Mouse (Mus musculus): Measurements from ENCODE around the gene Cdc40. TPM values are rescaled to one million over a fixed set of nuclear protein-coding genes. Genes with fewer than 3 reads are reported as not detected.
A peak's percentile ranks its signal among the peaks of the same experiment; 100 is the strongest.

Cdc40 gene
- polyA plus RNA-seq (2015; fragmentation: Nextera tagmentation; extraction: Ambion mirVana) = 13.0 and 17.2 TPM in 2 replicates

- Histone ChIP-seq H3K36me3 (peaks cover 3% of the 10 kb centered on the region; the same call in 1 of the 2 replicates), H3K4me1 (replicated peaks) (peaks cover 28% of the 10 kb centered on the region), H3K4me2 (peak within 1 kb of the TSS; percentile 98), H3K27ac (peak within 1 kb of the TSS; percentile 81), H3K9me3 (replicated peaks) (no peaks in the 10 kb centered on the region), H3K9ac (peak within 1 kb of the TSS; percentile 89), H3K27me3 (peaks cover 24% of the 10 kb centered on the region), H3K4me3 (replicated peaks) (peak within 1 kb of the TSS; percentile 84)
- peak; percentile 96 for ATAC-seq (ENCODE audit: low read depth)
- WGBS (ENCODE audit: insufficient replicate concordance) = under 1% methylated on average over 44 of the region's 44 CpGs
- peak; percentile 90 for DNase-seq
Observed at GRCm38 (mm10) chr10:40882831-40883643, at the start of gene Cdc40, which contains the start of gene Wasf1. TSS of gene Cdc40 (minus strand) at chr10:40883311. TSS of gene Wasf1 (plus strand) at chr10:40883475.

GRCm38 (mm10) chr10:40919464-40919863 lies 36.4 kb upstream of the Cdc40 start:
- Histone ChIP-seq H3K4me2 (no peak overlapping the region), H3K9ac (no peak overlapping the region), H3K9me3 (replicated peaks) (no peaks in the 10 kb centered on the region), H3K36me3 (no peaks in the 10 kb centered on the region), H3K27me3 (no peaks in the 10 kb centered on the region), H3K4me1 (replicated peaks) (no peaks in the 10 kb centered on the region), H3K27ac (no peak overlapping the region), H3K4me3 (replicated peaks) (no peak overlapping the region)
- 73% methylated on average over 6 of the region's 6 CpGs for WGBS (ENCODE audit: insufficient replicate concordance)
- ATAC-seq (ENCODE audit: low read depth) (no peak), DNase-seq (no peak)

GRCm38 (mm10) chr10:40918669-40919440 lies 35.7 kb upstream of the Cdc40 start:
- no peak overlapping the region for H3K4me2 ChIP-seq
- no peak overlapping the region for H3K9ac ChIP-seq
- ATAC-seq (ENCODE audit: low read depth) (no peak), DNase-seq (peak; percentile 17)
- no peaks in the 10 kb centered on the region for H3K9me3 ChIP-seq (replicated peaks)
- H3K36me3 ChIP-seq = no peaks in the 10 kb centered on the region
- no peak overlapping the region for H3K4me3 ChIP-seq (replicated peaks)
- no peak overlapping the region for H3K27ac ChIP-seq
- no peaks in the 10 kb centered on the region for H3K4me1 ChIP-seq (replicated peaks)
- WGBS (ENCODE audit: insufficient replicate concordance) = 76% methylated on average over 8 of the region's 8 CpGs
- no peaks in the 10 kb centered on the region for H3K27me3 ChIP-seq

- no peak overlapping the region for H3K4me3 ChIP-seq (replicated peaks)
- ATAC-seq (ENCODE audit: low read depth) (no peak), DNase-seq (no peak)
- H3K9ac ChIP-seq = no peak overlapping the region
- no peaks in the 10 kb centered on the region for H3K9me3 ChIP-seq (replicated peaks)
- no peaks in the 10 kb centered on the region for H3K27me3 ChIP-seq
- no peak overlapping the region for H3K4me2 ChIP-seq
- no peaks in the 10 kb centered on the region for H3K36me3 ChIP-seq
- no peaks in the 10 kb centered on the region for H3K4me1 ChIP-seq (replicated peaks)
- H3K27ac ChIP-seq = no peak overlapping the region
- WGBS (ENCODE audit: insufficient replicate concordance) = 53% methylated on average over 2 of the region's 2 CpGs
Observed at GRCm38 (mm10) chr10:40915240-40915639, 32.1 kb upstream of the Cdc40 start.

GRCm38 (mm10) chr10:40910811-40911210 lies 27.7 kb upstream of the Cdc40 start:
- Histone ChIP-seq H3K4me3 (replicated peaks) (no peak overlapping the region), H3K4me1 (replicated peaks) (no peaks in the 10 kb centered on the region), H3K27me3 (no peaks in the 10 kb centered on the region), H3K4me2 (no peak overlapping the region), H3K9ac (no peak overlapping the region), H3K36me3 (no peaks in the 10 kb centered on the region), H3K27ac (no peak overlapping the region), H3K9me3 (replicated peaks) (no peaks in the 10 kb centered on the region)
- no peak for DNase-seq
- no peak for ATAC-seq (ENCODE audit: low read depth)
- 63% methylated on average over 2 of the region's 2 CpGs for WGBS (ENCODE audit: insufficient replicate concordance)

- Histone ChIP-seq H3K9me3 (replicated peaks) (no peaks in the 10 kb centered on the region), H3K9ac (no peak overlapping the region), H3K27ac (no peak overlapping the region), H3K4me2 (no peak overlapping the region), H3K4me3 (replicated peaks) (no peak overlapping the region), H3K27me3 (no peaks in the 10 kb centered on the region), H3K4me1 (replicated peaks) (no peaks in the 10 kb centered on the region), H3K36me3 (no peaks in the 10 kb centered on the region)
- DNase-seq (no peak), ATAC-seq (ENCODE audit: low read depth) (no peak)
- WGBS (ENCODE audit: insufficient replicate concordance) = 18% methylated on average over 2 of the region's 2 CpGs
Observed at GRCm38 (mm10) chr10:40908580-40908979, 25.5 kb upstream of the Cdc40 start.

- 75% methylated on average over 7 of the region's 7 CpGs for WGBS (ENCODE audit: insufficient replicate concordance)
- no peak overlapping the region for H3K4me3 ChIP-seq (replicated peaks)
- no peak overlapping the region for H3K4me2 ChIP-seq
- no peaks in the 10 kb centered on the region for H3K36me3 ChIP-seq
- ATAC-seq (ENCODE audit: low read depth) (no peak), DNase-seq (no peak)
- H3K27ac ChIP-seq = no peak overlapping the region
- no peaks in the 10 kb centered on the region for H3K4me1 ChIP-seq (replicated peaks)
- no peaks in the 10 kb centered on the region for H3K9me3 ChIP-seq (replicated peaks)
- H3K27me3 ChIP-seq = no peaks in the 10 kb centered on the region
- H3K9ac ChIP-seq = no peak overlapping the region
Observed at GRCm38 (mm10) chr10:40906802-40907201, 23.7 kb upstream of the Cdc40 start.

GRCm38 (mm10) chr10:40906131-40906530 lies 23.0 kb upstream of the Cdc40 start:
- H3K4me2 ChIP-seq = no peak overlapping the region
- ATAC-seq (ENCODE audit: low read depth) (no peak), DNase-seq (no peak)
- no peaks in the 10 kb centered on the region for H3K4me1 ChIP-seq (replicated peaks)
- 41% methylated on average over 1 of the region's 1 CpGs for WGBS (ENCODE audit: insufficient replicate concordance)
- H3K36me3 ChIP-seq = no peaks in the 10 kb centered on the region
- H3K9me3 ChIP-seq (replicated peaks) = no peaks in the 10 kb centered on the region
- H3K4me3 ChIP-seq (replicated peaks) = no peak overlapping the region
- H3K27me3 ChIP-seq = no peaks in the 10 kb centered on the region
- H3K9ac ChIP-seq = no peak overlapping the region
- H3K27ac ChIP-seq = no peak overlapping the region

- Histone ChIP-seq H3K4me3 (replicated peaks) (no peak overlapping the region), H3K9ac (no peak overlapping the region), H3K4me1 (replicated peaks) (no peaks in the 10 kb centered on the region), H3K27ac (no peak overlapping the region), H3K9me3 (replicated peaks) (no peaks in the 10 kb centered on the region), H3K4me2 (no peak overlapping the region), H3K27me3 (no peaks in the 10 kb centered on the region), H3K36me3 (no peaks in the 10 kb centered on the region)
- ATAC-seq (ENCODE audit: low read depth) = no peak
- 69% methylated on average over 4 of the region's 4 CpGs for WGBS (ENCODE audit: insufficient replicate concordance)
- DNase-seq = no peak
Observed at GRCm38 (mm10) chr10:40901786-40902185, 18.7 kb upstream of the Cdc40 start.

- Histone ChIP-seq H3K4me3 (replicated peaks) (no peak overlapping the region), H3K9ac (no peak overlapping the region)
- WGBS (ENCODE audit: insufficient replicate concordance) = 59% methylated on average over 5 of the region's 5 CpGs
Observed at GRCm38 (mm10) chr10:40896656-40897055, 13.5 kb upstream of the Cdc40 start.

GRCm38 (mm10) chr10:40895765-40896164 lies 12.7 kb upstream of the Cdc40 start:
- Histone ChIP-seq H3K4me2 (no peak overlapping the region), H3K36me3 (no peaks in the 10 kb centered on the region), H3K9me3 (replicated peaks) (no peaks in the 10 kb centered on the region), H3K27ac (no peak overlapping the region), H3K4me1 (replicated peaks) (no peaks in the 10 kb centered on the region), H3K4me3 (replicated peaks) (no peak overlapping the region), H3K9ac (no peak overlapping the region), H3K27me3 (no peaks in the 10 kb centered on the region)
- WGBS (ENCODE audit: insufficient replicate concordance) = 75% methylated on average over 12 of the region's 12 CpGs
- ATAC-seq (ENCODE audit: low read depth) (no peak), DNase-seq (no peak)

More at GRCm38 (mm10) chr10:40896656-40897055, 13.5 kb upstream of the Cdc40 start:
- Histone ChIP-seq H3K9me3 (replicated peaks) (no peaks in the 10 kb centered on the region), H3K27me3 (no peaks in the 10 kb centered on the region), H3K4me2 (no peak overlapping the region), H3K36me3 (no peaks in the 10 kb centered on the region), H3K27ac (no peak overlapping the region), H3K4me1 (replicated peaks) (no peaks in the 10 kb centered on the region)
- ATAC-seq (ENCODE audit: low read depth) (no peak), DNase-seq (no peak)
